Mouse (Mus musculus): ENCODE measurements around the gene Apom. TPM values are rescaled to one million over a fixed set of nuclear protein-coding genes. Genes with fewer than 3 reads are reported as not detected.

The Apom gene
- total and polyA plus RNA-seq, 3 experiments, result 0.15 to 0.79 TPM; not detected in 1

DNA sequence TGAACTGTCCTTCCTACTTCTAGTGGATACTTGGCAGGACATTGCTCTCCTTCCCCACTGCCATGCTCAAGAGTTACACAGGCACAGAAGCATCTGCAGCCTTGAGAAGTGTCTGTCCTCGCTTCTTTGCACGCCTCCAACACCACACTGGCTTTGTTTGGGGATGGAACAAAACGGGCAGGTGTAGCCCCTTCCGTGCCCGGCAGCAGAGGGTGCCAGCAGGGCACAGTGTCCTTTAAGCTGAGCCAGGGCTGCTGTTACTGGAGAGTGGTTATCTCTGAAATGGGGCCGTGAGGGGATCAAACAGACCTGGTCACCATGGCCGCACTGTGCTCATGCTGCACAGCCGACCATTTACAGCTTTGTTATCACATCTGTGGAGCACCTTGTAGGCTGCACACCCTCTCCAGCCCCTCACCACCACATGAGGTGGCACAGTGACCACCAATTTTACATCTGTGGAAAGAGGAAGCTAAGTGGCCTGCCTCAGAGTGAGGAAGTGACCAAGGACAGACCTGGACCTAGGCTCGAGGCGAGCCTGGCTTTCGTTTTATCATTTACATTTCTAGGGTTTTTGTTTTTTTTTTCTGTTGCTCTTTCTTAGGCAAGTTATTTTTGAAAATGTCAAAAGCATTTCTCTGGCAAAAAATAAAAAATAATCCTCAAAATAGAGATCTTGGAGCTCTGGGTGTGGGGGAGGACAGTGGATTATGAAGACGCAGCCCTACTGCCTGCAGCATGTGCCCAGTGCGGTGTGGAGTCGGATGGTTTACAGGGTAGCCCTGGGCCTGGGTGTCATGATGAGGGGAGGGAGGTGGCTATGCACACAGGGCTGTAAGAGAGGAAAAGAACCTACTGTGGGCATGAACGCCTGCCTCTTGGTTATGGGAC, 37.1 kb downstream of the Apom start:
- H3K9me3 ChIP-seq (replicated peaks; ENCODE audit: insufficient read depth, low read length), result no peaks in the 10 kb centered on the region
- no peaks in the 10 kb centered on the region for H3K27me3 ChIP-seq (ENCODE audit: control insufficient read depth in 1 of 2, insufficient read depth in 2 of 2, low read length in 2 of 2)
- H3K79me2 ChIP-seq (ENCODE audit: control insufficient read depth, insufficient read depth, low read length, poor library complexity), result peaks cover 14% of the 10 kb centered on the region
- no peak overlapping the region for H3K4me3 ChIP-seq (ENCODE audit: control insufficient read depth in 1 of 2, insufficient read depth in 1 of 2, low read depth in 2 of 2, low read length in 2 of 2)
- H3K4me1 ChIP-seq (ENCODE audit: control insufficient read depth in 1 of 2, insufficient read depth in 2 of 2, low read length in 2 of 2), result peaks cover 2 to 10% of the 10 kb centered on the region in 2 experiments; a peak in 3 of 4 replicates
- DNase-seq (ENCODE audit: low read depth, low spot score), result no peak
- no peak overlapping the region for H3K27ac ChIP-seq (ENCODE audit: control insufficient read depth, low read depth, low read length)
- TF ChIP-seq POLR2AphosphoS2 (IDR thresholded peaks at IDR 0.05; ENCODE audit: low read length), result no peak
- no peak for TF ChIP-seq TAL1 (IDR thresholded peaks at IDR 0.05; ENCODE audit: low read length)
- no peak for TF ChIP-seq POLR2A (IDR thresholded peaks at IDR 0.05; ENCODE audit: control insufficient read depth in 1 of 2, insufficient read depth in 1 of 2, low read depth in 1 of 2, low read length in 2 of 2, poor library complexity in 1 of 2)
- TF ChIP-seq ELF1 (IDR thresholded peaks at IDR 0.05; ENCODE audit: low read depth, low read length), result no peak
- no peak for TF ChIP-seq NRF1 (IDR thresholded peaks at IDR 0.05; ENCODE audit: insufficient read depth, low read depth, low read length, poor library complexity, severe bottlenecking)
- H3K36me3 ChIP-seq (ENCODE audit: control insufficient read depth in 1 of 2, insufficient read depth in 2 of 2, low read length in 2 of 2), result peaks cover 0 to 2% of the 10 kb centered on the region in 2 experiments; a peak in 3 of 4 replicates
- no peak overlapping the region for H3K9ac ChIP-seq (ENCODE audit: control insufficient read depth, low read depth, low read length, poor library complexity, severe bottlenecking)

GRCm38 (mm10) chr17:35092403-35093198, 39.2 kb downstream of the Apom start:
- TF ChIP-seq USF1 (IDR thresholded peaks at IDR 0.05; ENCODE audit: low read depth, low read length) (no peak), MAZ (IDR thresholded peaks at IDR 0.05; ENCODE audit: low read depth, low read length) (no peak), ZKSCAN1 (IDR thresholded peaks at IDR 0.05; ENCODE audit: low read depth, low read length) (no peak), CTCF (IDR thresholded peaks at IDR 0.05 in 2 of 3, conservative IDR thresholded peaks at IDR 0.05 in 1 of 3; ENCODE audit: control insufficient read depth in 1 of 3, insufficient read depth in 1 of 3, low read depth in 2 of 3, low read length in 3 of 3, poor library complexity in 1 of 3, severe bottlenecking in 1 of 3) (no peak), RAD21 (IDR thresholded peaks at IDR 0.05; ENCODE audit: low read depth, low read length) (no peak), MAFK (IDR thresholded peaks at IDR 0.05; ENCODE audit: borderline replicate concordance, low read depth, low read length) (no peak), ZMIZ1 (IDR thresholded peaks at IDR 0.05; ENCODE audit: low read depth, low read length) (no peak), HCFC1 (IDR thresholded peaks at IDR 0.05; ENCODE audit: low read depth, low read length) (no peak), MEF2A (IDR thresholded peaks at IDR 0.05; ENCODE audit: extremely low read depth, insufficient replicate concordance, low read depth, low read length, poor library complexity, severe bottlenecking) (no peak), TCF12 (IDR thresholded peaks at IDR 0.05; ENCODE audit: low read depth, low read length) (no peak), GATA1 (IDR thresholded peaks at IDR 0.05; ENCODE audit: low read depth, low read length) (no peak), MYB (IDR thresholded peaks at IDR 0.05; ENCODE audit: low read depth, low read length) (no peak), UBTF (IDR thresholded peaks at IDR 0.05; ENCODE audit: borderline replicate concordance, insufficient read depth, low read depth, low read length) (no peak), TBP (IDR thresholded peaks at IDR 0.05; ENCODE audit: low read depth, low read length) (no peak), POLR2AphosphoS2 (IDR thresholded peaks at IDR 0.05; ENCODE audit: low read length) (no peak), POLR2A (IDR thresholded peaks at IDR 0.05; ENCODE audit: control insufficient read depth in 1 of 2, insufficient read depth in 1 of 2, low read depth in 1 of 2, low read length in 2 of 2, poor library complexity in 1 of 2) (no peak), ZC3H11A (IDR thresholded peaks at IDR 0.05; ENCODE audit: low read depth, low read length) (no peak), CHD2 (IDR thresholded peaks at IDR 0.05; ENCODE audit: low read length) (no peak)
- no peak for DNase-seq (ENCODE audit: low read depth, low spot score)
- Histone ChIP-seq H3K4me3 (ENCODE audit: control insufficient read depth in 1 of 2, insufficient read depth in 1 of 2, low read depth in 2 of 2, low read length in 2 of 2) (no peak overlapping the region), H3K9ac (ENCODE audit: control insufficient read depth, low read depth, low read length, poor library complexity, severe bottlenecking) (no peak overlapping the region), H3K79me2 (ENCODE audit: control insufficient read depth, insufficient read depth, low read length, poor library complexity) (peaks cover 18% of the 10 kb centered on the region), H3K9me3 (replicated peaks; ENCODE audit: insufficient read depth, low read length) (no peaks in the 10 kb centered on the region), H3K36me3 (ENCODE audit: control insufficient read depth in 1 of 2, insufficient read depth in 2 of 2, low read length in 2 of 2) (peaks cover 0 to 2% of the 10 kb centered on the region in 2 experiments; a peak in 1 of 4 replicates), H3K27ac (ENCODE audit: control insufficient read depth, low read depth, low read length) (no peak overlapping the region), H3K4me1 (ENCODE audit: control insufficient read depth in 1 of 2, insufficient read depth in 2 of 2, low read length in 2 of 2) (peaks cover 2 to 14% of the 10 kb centered on the region in 2 experiments; a peak in 3 of 4 replicates), H3K27me3 (ENCODE audit: control insufficient read depth in 1 of 2, insufficient read depth in 2 of 2, low read length in 2 of 2) (no peaks in the 10 kb centered on the region)
